Mouse (Mus musculus) right cerebral cortex, postnatal 14 days (tissue): ENCODE measurements at regions not wholly inside any gene's neighbourhood (a gene's known extent, or its start where the extent isn't known, plus 50 kb on each side); places are given as distances from the start of the nearest gene placed in this dataset.

Experiments used
- DNase-seq: peaks from one replicate; pipeline ENCODE4 v3.0.0; 2022

- no peak for DNase-seq
These were observed 175.6 kb upstream of the B3galt2 start for GRCm38 (mm10) chr1:143464863-143465262.

GRCm38 (mm10) chr1:143466092-143466491 lies 174.4 kb upstream of the B3galt2 start:
- no peak for DNase-seq

- DNase-seq = no peak
These were observed 165.1 kb upstream of the B3galt2 start for GRCm38 (mm10) chr1:143475329-143475728.

- DNase-seq = no peak
These were observed 157.1 kb upstream of the B3galt2 start for GRCm38 (mm10) chr1:143483345-143483744.

GRCm38 (mm10) chr1:143484936-143485335 lies 155.5 kb upstream of the B3galt2 start:
- DNase-seq = no peak

GRCm38 (mm10) chr1:143497092-143497491 lies 143.4 kb upstream of the B3galt2 start:
- no peak for DNase-seq

DNA sequence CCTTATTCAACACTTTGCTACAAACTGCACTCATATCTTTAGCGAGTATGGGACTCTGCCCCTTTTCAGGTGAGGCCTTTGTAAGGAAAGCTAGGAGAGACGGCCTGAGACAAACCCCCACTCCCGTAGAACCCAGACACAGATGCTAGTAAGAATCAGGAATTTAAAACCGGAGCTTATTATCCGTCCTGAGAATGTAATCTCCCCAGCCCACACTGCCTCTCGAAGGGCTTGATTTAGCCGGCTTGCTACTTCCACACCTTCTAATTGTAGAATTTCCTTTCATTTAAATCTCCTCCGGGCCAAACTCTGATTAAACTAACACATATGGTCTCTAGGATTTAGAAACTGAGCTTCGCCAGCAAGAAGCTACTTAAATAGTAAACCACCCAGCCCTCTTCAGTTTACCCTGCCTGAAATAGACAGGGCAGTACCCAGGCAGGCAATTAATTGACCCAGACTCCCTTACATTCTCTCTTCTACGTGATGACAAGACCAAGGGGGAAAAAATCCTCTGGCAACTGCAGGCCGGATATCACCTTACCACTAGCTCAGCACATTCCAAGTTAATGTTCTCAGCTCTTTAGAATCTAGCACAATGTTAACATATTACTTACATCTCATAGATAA lies 136.9 kb upstream of the B3galt2 start:
- peak; percentile 9 for DNase-seq

DNA sequence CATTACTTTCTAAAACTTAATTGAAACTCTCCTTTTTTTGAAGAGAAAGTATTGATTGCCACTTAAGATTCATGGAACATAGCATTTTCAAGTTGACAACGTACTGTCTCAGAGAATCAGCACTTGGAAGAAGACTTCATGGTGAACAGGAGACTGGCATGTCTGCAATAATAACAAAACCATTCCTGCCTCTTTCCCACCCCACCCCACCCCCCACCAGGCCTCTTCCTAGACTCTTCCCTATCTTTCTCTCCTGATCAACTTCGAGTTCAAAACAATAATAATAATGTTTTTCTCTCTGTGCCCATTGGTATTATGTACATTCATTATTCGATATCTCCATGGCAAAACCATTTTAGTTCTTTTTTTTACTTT lies 136.4 kb upstream of the B3galt2 start:
- no peak for DNase-seq

DNA sequence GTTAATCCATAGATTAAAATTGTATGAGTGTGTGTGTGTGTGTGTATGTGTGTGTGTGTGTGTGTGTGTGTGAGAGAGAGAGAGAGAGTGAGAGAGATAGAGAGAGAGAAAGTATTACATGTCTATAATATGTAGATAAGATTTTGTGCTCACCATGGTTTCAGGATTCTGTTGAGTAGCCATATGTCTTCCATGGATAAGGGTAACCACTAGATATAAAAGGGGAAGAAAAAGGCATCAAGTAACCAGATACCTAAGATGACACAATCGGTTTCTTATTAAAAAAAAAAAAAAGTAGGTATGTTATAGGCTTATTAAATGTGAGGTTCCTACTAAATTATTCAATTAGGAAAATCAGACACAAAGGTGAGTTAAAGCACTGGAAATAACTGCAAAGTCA lies 135.1 kb upstream of the B3galt2 start:
- no peak for DNase-seq

- DNase-seq = no peak
These were observed 116.5 kb upstream of the B3galt2 start for GRCm38 (mm10) chr1:143523831-143524521.

DNA sequence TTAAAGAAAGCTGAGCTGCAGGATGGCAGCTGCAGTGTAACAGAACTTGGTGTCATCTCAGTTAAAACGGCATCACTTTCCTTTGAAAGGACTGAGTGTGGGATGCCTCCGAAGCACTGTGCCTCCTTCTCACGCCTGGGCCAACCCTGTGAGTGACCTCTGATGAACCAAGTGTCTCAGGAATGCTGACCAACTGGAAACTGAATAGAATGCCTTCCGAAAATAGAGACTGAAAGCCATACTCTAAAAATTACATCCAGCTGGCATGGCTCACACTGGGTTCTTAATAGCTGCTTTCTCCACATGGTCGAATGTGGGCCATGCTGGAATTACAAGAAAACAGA lies 116.0 kb upstream of the B3galt2 start:
- no peak for DNase-seq

- DNase-seq = no peak
These were observed 100.2 kb upstream of the B3galt2 start for GRCm38 (mm10) chr1:143540223-143540622.

DNA sequence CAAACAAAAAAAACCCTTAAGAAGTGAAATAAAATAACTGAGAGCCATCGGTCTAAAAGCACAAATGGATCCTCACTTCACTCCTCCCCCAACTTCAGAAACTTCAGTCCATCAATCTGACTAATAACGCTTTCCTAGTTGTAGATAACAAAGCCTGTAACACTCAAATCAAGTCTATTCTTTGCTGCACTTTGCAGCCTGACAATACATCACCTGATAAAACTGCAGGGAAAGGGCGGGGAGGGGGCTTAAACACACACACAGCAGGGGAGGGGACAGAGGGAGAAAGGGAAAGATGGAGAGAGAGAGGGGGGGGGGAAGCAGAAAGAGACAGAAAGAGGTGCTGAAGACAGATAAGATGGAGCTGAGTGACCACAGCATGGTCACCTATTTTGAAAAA lies 99.8 kb upstream of the B3galt2 start:
- no peak for DNase-seq
